In the genomic region with DNA sequence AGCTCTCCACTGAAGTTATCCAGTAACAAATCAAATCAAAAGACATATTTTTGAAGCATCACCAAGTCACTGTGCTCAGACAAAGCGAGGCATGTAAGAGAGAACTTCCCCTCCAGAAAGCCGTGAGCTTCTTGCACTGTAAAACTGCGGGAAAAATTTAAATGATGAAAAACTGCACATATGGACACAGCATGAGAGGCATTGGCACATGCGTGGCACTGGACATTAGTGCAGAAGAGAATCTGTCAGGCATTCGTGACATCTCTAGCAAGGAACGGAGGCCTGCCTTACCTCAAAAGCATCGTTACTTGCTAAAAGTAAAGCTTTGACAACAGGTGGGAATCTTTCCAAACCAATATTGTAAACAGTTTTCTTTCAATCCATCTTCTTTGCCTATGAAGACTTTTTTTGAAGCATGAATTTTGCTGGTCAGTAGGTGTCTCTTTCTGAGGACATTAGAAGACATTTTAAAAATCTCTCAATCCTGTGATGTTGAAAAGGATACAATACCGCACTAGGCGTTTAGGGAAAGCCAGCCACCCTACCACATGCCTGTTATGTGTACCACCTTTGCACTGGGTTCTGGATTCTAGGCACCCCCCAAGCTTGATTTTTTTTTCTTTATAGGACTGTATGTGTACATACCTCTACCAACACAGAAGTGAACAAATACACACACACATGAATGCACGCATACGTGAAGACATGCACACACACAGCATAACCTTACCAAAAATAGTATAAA, we compare ENCODE assay signal across 17 mouse cellular contexts.
DNase-seq lines count a peak whose midpoint lies in the region; ATAC-seq and TF ChIP-seq lines count a peak whose summit lies in the region.
"Had no signal": no experiment of that assay in that cellular context is flagged by ENCODE, and none has a peak within 500 bp of the region (broad histone marks: within the 10 kb centered on the region; RNA-seq: fewer than 3 reads in every experiment).

No protein-coding gene starts in this region.

- no peak overlapping the region for H3K9ac ChIP-seq in hindbrain, postnatal 0 days (replicated peaks; ENCODE audit: low read length)
- no peak overlapping the region for H3K9ac ChIP-seq in hindbrain, embryonic 14.5 days
- H3K9ac ChIP-seq: liver, embryonic 14.5 days had no signal

- no peak overlapping the region for H3K4me3 ChIP-seq in hindbrain, postnatal 0 days (ENCODE audit: low read length)
- no peak overlapping the region for H3K4me3 ChIP-seq in hindbrain, embryonic 14.5 days (replicated peaks; ENCODE audit: low read length)
- H3K4me3 ChIP-seq: myocyte had no signal

- TF ChIP-seq CTCF in hindbrain, postnatal 0 days (IDR thresholded peaks at IDR 0.05; ENCODE audit: low read depth) = no peak

- H3K27ac ChIP-seq in hindbrain, postnatal 0 days = no peak overlapping the region
- no peak overlapping the region for H3K27ac ChIP-seq in hindbrain, embryonic 14.5 days
- H3K27ac ChIP-seq: liver, embryonic 14.5 days had no signal

- H3K4me1 ChIP-seq in hindbrain, postnatal 0 days (ENCODE audit: insufficient read depth, low read length) = no peaks in the 10 kb centered on the region
- H3K4me1 ChIP-seq in hindbrain, embryonic 14.5 days (replicated peaks; ENCODE audit: control insufficient read depth, insufficient read depth, low read length) = no peaks in the 10 kb centered on the region; the same call in 1 of the 2 replicates

- DNase-seq in hindbrain, postnatal 0 days (ENCODE audit: low spot score) = peak; percentile 44
- no peak for DNase-seq in hindbrain, embryonic 14.5 days (ENCODE audit: low spot score)
- DNase-seq in NIH3T3 (ENCODE audit: low read depth) = peak; percentile 21
- peak; percentile 24 for DNase-seq in embryo, embryonic 10.5 days (ENCODE audit: low spot score)
- DNase-seq in forelimb bud, embryonic 11.5 days (ENCODE audit: low read depth, low spot score) = peak; percentile 37
- no peak for DNase-seq in frontal cortex, postnatal 36 days (ENCODE audit: low spot score in 2 of 2)
- DNase-seq in heart, adult 9 months (ENCODE audit: low spot score in 2 of 2) = no peak
- DNase-seq in MN1 (ENCODE audit: low spot score) = no peak
- DNase-seq: adrenal gland, adult 2 months; heart, postnatal 10 days; kidney, adult 2 months; kidney, postnatal 14 days; lung, postnatal 36 days; thymus, postnatal 14 days had no signal

- no peaks in the 10 kb centered on the region for H3K9me3 ChIP-seq in hindbrain, postnatal 0 days (ENCODE audit: low read length)
- no peaks in the 10 kb centered on the region for H3K9me3 ChIP-seq in hindbrain, embryonic 14.5 days (ENCODE audit: control insufficient read depth, low read length)

- H3K27me3 ChIP-seq in hindbrain, postnatal 0 days (ENCODE audit: insufficient read depth, low read length) = no peaks in the 10 kb centered on the region
- H3K27me3 ChIP-seq in hindbrain, embryonic 14.5 days (ENCODE audit: control insufficient read depth, insufficient read depth, low read length) = no peaks in the 10 kb centered on the region

- H3K4me2 ChIP-seq in hindbrain, postnatal 0 days (ENCODE audit: low read depth, low read length) = no peak overlapping the region
- no peak overlapping the region for H3K4me2 ChIP-seq in hindbrain, embryonic 14.5 days (replicated peaks)

- H3K36me3 ChIP-seq in hindbrain, postnatal 0 days (ENCODE audit: insufficient read depth, low read length) = no peaks in the 10 kb centered on the region
- H3K36me3 ChIP-seq in hindbrain, embryonic 14.5 days (replicated peaks; ENCODE audit: control insufficient read depth, insufficient read depth) = no peaks in the 10 kb centered on the region

- 71% methylated on average over 11 of the region's 11 CpGs for whole genome bisulfite sequencing in hindbrain, postnatal 0 days
- WGBS in hindbrain, embryonic 14.5 days = 82% methylated on average over 11 of the region's 11 CpGs

- ATAC-seq in hindbrain, postnatal 0 days = no peak
- ATAC-seq in hindbrain, embryonic 14.5 days (ENCODE audit: low FRiP score) = no peak
- ATAC-seq: inflammation-experienced regulatory T-cells, adult 6 months had no signal

Comparison
In these comparisons a context has a peak if more than half of its experiments do, and no peak if none do; other contexts are left out.
1. DNase-seq: peak in hindbrain, postnatal 0 days (single experiment), NIH3T3 (single experiment), embryo, embryonic 10.5 days (single experiment) and forelimb bud, embryonic 11.5 days (single experiment); none in hindbrain, embryonic 14.5 days (single experiment), frontal cortex, postnatal 36 days (0 of 2), heart, adult 9 months (0 of 2) and MN1 (single experiment).